Mouse (Mus musculus): Measurements from ENCODE around the gene Ctsw. TPM values are rescaled to one million over a fixed set of nuclear protein-coding genes. Genes with fewer than 3 reads are reported as not detected.
A peak's percentile ranks its signal among the peaks of the same experiment; 100 is the strongest.

The Ctsw gene
- polyA plus RNA-seq, 1 experiment from 2014 or later, result 2.2 TPM

GRCm38 (mm10) chr19:5488878-5489571 lies 20.7 kb upstream of the Ctsw start:
- Histone ChIP-seq H3K27me3 (ENCODE audit: control insufficient read depth, insufficient read depth, low read depth, low read length) (no peaks in the 10 kb centered on the region), H3K9ac (ENCODE audit: low read length) (peak overlapping the region; percentile 69), H3K4me3 (ENCODE audit: low read length) (peak overlapping the region; percentile 58), H3K9me3 (ENCODE audit: control insufficient read depth, low read length) (no peaks in the 10 kb centered on the region), H3K36me3 (ENCODE audit: control insufficient read depth, insufficient read depth, low read length) (peaks cover 19% of the 10 kb centered on the region), H3K4me2 (ENCODE audit: low read depth, low read length) (peak overlapping the region; percentile 94), H3K27ac (ENCODE audit: low read length) (peak overlapping the region; percentile 98), H3K4me1 (replicated peaks; ENCODE audit: control insufficient read depth, insufficient read depth, low read length) (peaks cover 47% of the 10 kb centered on the region)
- ATAC-seq (ENCODE audit: low read depth), result peak; percentile 84
- WGBS, result under 1% methylated on average over 26 of the region's 26 CpGs

GRCm38 (mm10) chr19:5487768-5488550 lies 19.7 kb upstream of the Ctsw start, which contains the start of gene Mus81:
Gene Mus81, minus strand, starts transcription at chr19:5488402.
- under 1% methylated on average over 39 of the region's 39 CpGs for WGBS
- peak within 1 kb of the TSS; percentile 98 for H3K27ac ChIP-seq (ENCODE audit: low read length)
- H3K4me3 ChIP-seq (ENCODE audit: low read length), result peak within 1 kb of the TSS; percentile 58
- H3K4me1 ChIP-seq (replicated peaks; ENCODE audit: control insufficient read depth, insufficient read depth, low read length), result peaks cover 51% of the 10 kb centered on the region
- H3K4me2 ChIP-seq (ENCODE audit: low read depth, low read length), result peak within 1 kb of the TSS; percentile 94
- ATAC-seq (ENCODE audit: low read depth), result peak; percentile 78
- H3K27me3 ChIP-seq (ENCODE audit: control insufficient read depth, insufficient read depth, low read depth, low read length), result no peaks in the 10 kb centered on the region
- no peaks in the 10 kb centered on the region for H3K9me3 ChIP-seq (ENCODE audit: control insufficient read depth, low read length)
- H3K9ac ChIP-seq (ENCODE audit: low read length), result peak within 1 kb of the TSS; percentile 82
- peaks cover 16% of the 10 kb centered on the region for H3K36me3 ChIP-seq (ENCODE audit: control insufficient read depth, insufficient read depth, low read length)

GRCm38 (mm10) chr19:5486771-5487170 lies 18.5 kb upstream of the Ctsw start:
- H3K4me2 ChIP-seq (ENCODE audit: low read depth, low read length), result peak overlapping the region; percentile 22; the same call in 1 of the 2 replicates
- H3K27me3 ChIP-seq (ENCODE audit: control insufficient read depth, insufficient read depth, low read depth, low read length), result no peaks in the 10 kb centered on the region
- peaks cover 19% of the 10 kb centered on the region for H3K36me3 ChIP-seq (ENCODE audit: control insufficient read depth, insufficient read depth, low read length)
- peak overlapping the region; percentile 83 for H3K27ac ChIP-seq (ENCODE audit: low read length)
- H3K4me1 ChIP-seq (replicated peaks; ENCODE audit: control insufficient read depth, insufficient read depth, low read length), result peaks cover 46% of the 10 kb centered on the region
- H3K9me3 ChIP-seq (ENCODE audit: control insufficient read depth, low read length), result no peaks in the 10 kb centered on the region
- no peak overlapping the region for H3K4me3 ChIP-seq (ENCODE audit: low read length)
- no peak for ATAC-seq (ENCODE audit: low read depth)
- H3K9ac ChIP-seq (ENCODE audit: low read length), result no peak overlapping the region
- WGBS, result 77% methylated on average over 4 of the region's 4 CpGs

- Histone ChIP-seq H3K36me3 (ENCODE audit: control insufficient read depth, insufficient read depth, low read length) (peaks cover 24% of the 10 kb centered on the region), H3K4me1 (replicated peaks; ENCODE audit: control insufficient read depth, insufficient read depth, low read length) (peaks cover 45% of the 10 kb centered on the region), H3K27me3 (ENCODE audit: control insufficient read depth, insufficient read depth, low read depth, low read length) (no peaks in the 10 kb centered on the region), H3K4me3 (ENCODE audit: low read length) (no peak overlapping the region; the same call in 1 of the 2 replicates), H3K27ac (ENCODE audit: low read length) (peak overlapping the region; percentile 83), H3K4me2 (ENCODE audit: low read depth, low read length) (peak overlapping the region; percentile 22; the same call in 1 of the 2 replicates), H3K9me3 (ENCODE audit: control insufficient read depth, low read length) (no peaks in the 10 kb centered on the region), H3K9ac (ENCODE audit: low read length) (peak overlapping the region; percentile 24; the same call in 1 of the 2 replicates)
- 59% methylated on average over 8 of the region's 8 CpGs for WGBS
- no peak for ATAC-seq (ENCODE audit: low read depth)
These were observed 18.0 kb upstream of the Ctsw start for GRCm38 (mm10) chr19:5486286-5486685.

- Histone ChIP-seq H3K4me1 (replicated peaks; ENCODE audit: control insufficient read depth, insufficient read depth, low read length) (peaks cover 45% of the 10 kb centered on the region), H3K4me2 (ENCODE audit: low read depth, low read length) (no peak overlapping the region), H3K27ac (ENCODE audit: low read length) (peak overlapping the region; percentile 83), H3K9me3 (ENCODE audit: control insufficient read depth, low read length) (no peaks in the 10 kb centered on the region), H3K27me3 (ENCODE audit: control insufficient read depth, insufficient read depth, low read depth, low read length) (no peaks in the 10 kb centered on the region), H3K36me3 (ENCODE audit: control insufficient read depth, insufficient read depth, low read length) (peaks cover 27% of the 10 kb centered on the region), H3K4me3 (ENCODE audit: low read length) (no peak overlapping the region), H3K9ac (ENCODE audit: low read length) (peak overlapping the region; percentile 24; the same call in 1 of the 2 replicates)
- no peak for ATAC-seq (ENCODE audit: low read depth)
- WGBS, result 91% methylated on average over 7 of the region's 7 CpGs
These were observed 17.5 kb upstream of the Ctsw start for GRCm38 (mm10) chr19:5485821-5486220.

GRCm38 (mm10) chr19:5485371-5485770 lies 17.1 kb upstream of the Ctsw start:
- H3K27ac ChIP-seq (ENCODE audit: low read length), result peak overlapping the region; percentile 83
- no peaks in the 10 kb centered on the region for H3K27me3 ChIP-seq (ENCODE audit: control insufficient read depth, insufficient read depth, low read depth, low read length)
- peaks cover 45% of the 10 kb centered on the region for H3K4me1 ChIP-seq (replicated peaks; ENCODE audit: control insufficient read depth, insufficient read depth, low read length)
- H3K36me3 ChIP-seq (ENCODE audit: control insufficient read depth, insufficient read depth, low read length), result peaks cover 27% of the 10 kb centered on the region
- no peak for ATAC-seq (ENCODE audit: low read depth)
- 0 out of 2 replicates have a peak overlapping the region, but pooled peaks have one; percentile 7 for H3K9ac ChIP-seq (ENCODE audit: low read length)
- 67% methylated on average over 8 of the region's 8 CpGs for WGBS
- H3K4me3 ChIP-seq (ENCODE audit: low read length), result no peak overlapping the region
- H3K9me3 ChIP-seq (ENCODE audit: control insufficient read depth, low read length), result no peaks in the 10 kb centered on the region
- H3K4me2 ChIP-seq (ENCODE audit: low read depth, low read length), result no peak overlapping the region

- Histone ChIP-seq H3K4me3 (ENCODE audit: low read length) (no peak overlapping the region), H3K9me3 (ENCODE audit: control insufficient read depth, low read length) (no peaks in the 10 kb centered on the region), H3K27ac (ENCODE audit: low read length) (peak overlapping the region; percentile 83), H3K4me2 (ENCODE audit: low read depth, low read length) (no peak overlapping the region), H3K27me3 (ENCODE audit: control insufficient read depth, insufficient read depth, low read depth, low read length) (no peaks in the 10 kb centered on the region), H3K4me1 (replicated peaks; ENCODE audit: control insufficient read depth, insufficient read depth, low read length) (peaks cover 40% of the 10 kb centered on the region), H3K36me3 (ENCODE audit: control insufficient read depth, insufficient read depth, low read length) (peaks cover 33% of the 10 kb centered on the region), H3K9ac (ENCODE audit: low read length) (0 out of 2 replicates have a peak overlapping the region, but pooled peaks have one; percentile 6)
- 64% methylated on average over 5 of the region's 5 CpGs for WGBS
- no peak for ATAC-seq (ENCODE audit: low read depth)
These were observed 16.2 kb upstream of the Ctsw start for GRCm38 (mm10) chr19:5484496-5484895.

GRCm38 (mm10) chr19:5483386-5484359 lies 15.4 kb upstream of the Ctsw start:
- no peaks in the 10 kb centered on the region for H3K9me3 ChIP-seq (ENCODE audit: control insufficient read depth, low read length)
- H3K9ac ChIP-seq (ENCODE audit: low read length), result no peak overlapping the region
- peak overlapping the region; percentile 83; the same call in 1 of the 2 replicates for H3K27ac ChIP-seq (ENCODE audit: low read length)
- peaks cover 40% of the 10 kb centered on the region for H3K4me1 ChIP-seq (replicated peaks; ENCODE audit: control insufficient read depth, insufficient read depth, low read length)
- ATAC-seq (ENCODE audit: low read depth), result no peak
- no peak overlapping the region for H3K4me2 ChIP-seq (ENCODE audit: low read depth, low read length)
- H3K27me3 ChIP-seq (ENCODE audit: control insufficient read depth, insufficient read depth, low read depth, low read length), result no peaks in the 10 kb centered on the region
- WGBS, result 89% methylated on average over 19 of the region's 19 CpGs
- H3K4me3 ChIP-seq (ENCODE audit: low read length), result no peak overlapping the region
- H3K36me3 ChIP-seq (ENCODE audit: control insufficient read depth, insufficient read depth, low read length), result peaks cover 40% of the 10 kb centered on the region
